Mouse (Mus musculus) lung, embryonic 14.5 days (tissue): ENCODE results near the gene Nsun7. TPM values are rescaled to one million over a fixed set of nuclear protein-coding genes. Genes with fewer than 3 reads are reported as not detected.

Experiments
- ATAC-seq: fragments of 200-750 bp; cut with Nextera tagmentation; 2 replicates; pipeline ENCODE4 v1.8.0; 2017; ENCODE audit warnings: mild to moderate bottlenecking, moderate TSS enrichment, moderate library complexity; ENCODE audit not compliant: insufficient read depth
- DNase-seq: peaks from one replicate; pipeline ENCODE4 v3.0.0-alpha.2; 2015
- H3K27ac ChIP-seq: fragments of 300-500 bp; sonication (generic); 2 replicates; pipeline ENCODE4 v1.5.1; 2014; ENCODE audit warnings: low read depth, mild to moderate bottlenecking, moderate library complexity
- H3K27me3 ChIP-seq: fragments of 300-500 bp; sonication (generic); 2 replicates; pipeline ENCODE4 v1.6.1; 2014; ENCODE audit warnings: low read length, control low read depth; ENCODE audit not compliant: insufficient read depth
- H3K36me3 ChIP-seq: fragments of 300-500 bp; sonication (generic); 2 replicates; pipeline ENCODE4 v1.6.1; 2014; ENCODE audit warnings: control low read depth; ENCODE audit not compliant: insufficient read depth
- H3K4me1 ChIP-seq: fragments of 300-500 bp; sonication (generic); 2 replicates; pipeline ENCODE4 v1.6.1; 2014; ENCODE audit warnings: antibody characterized with exemption, control low read depth; ENCODE audit not compliant: insufficient read depth
- H3K4me2 ChIP-seq: fragments of 300-500 bp; sonication (generic); 2 replicates; pipeline ENCODE4 v1.6.1; 2014; ENCODE audit warnings: mild to moderate bottlenecking
- H3K4me3 ChIP-seq: fragments of 300-500 bp; sonication (generic); 2 replicates; pipeline ENCODE4 v1.5.1; 2014; ENCODE audit warnings: low read depth, low read length
- H3K9ac ChIP-seq: fragments of 300-500 bp; sonication (generic); 2 replicates; pipeline ENCODE4 v1.6.1; 2014
- H3K9me3 ChIP-seq: fragments of 300-500 bp; sonication (generic); 2 replicates; pipeline ENCODE4 v1.6.1; 2016; ENCODE audit warnings: low read depth, low read length, control low read depth
- CTCF ChIP-seq: IDR thresholded peaks from 2 replicates; pipeline ENCODE4 v1.5.1; 2016; ENCODE audit warnings: antibody characterized with exemption, low read depth
- WGBS: fragments of 180-500 bp; shearing (Covaris S2); extraction: QIAGEN DNeasy Blood & Tissue Kit; methylation state at CpG from one replicate; pipeline ENCODE4 v1.1.7; 2014; 5-methylcytosine and 5-hydroxymethylcytosine counted together
- polyA plus RNA-seq: library from polyadenylated mRNA; unstranded; fragments of >200 nt; fragmentation: Nextera tagmentation; extraction: Ambion mirVana; gene quantifications from 2 replicates; pipeline ENCODE4 v1.2.1, GENCODE M21; 2014

The Nsun7 gene
- polyA plus RNA-seq, 1 experiment from 2014 or later, result 1.4 TPM

DNA sequence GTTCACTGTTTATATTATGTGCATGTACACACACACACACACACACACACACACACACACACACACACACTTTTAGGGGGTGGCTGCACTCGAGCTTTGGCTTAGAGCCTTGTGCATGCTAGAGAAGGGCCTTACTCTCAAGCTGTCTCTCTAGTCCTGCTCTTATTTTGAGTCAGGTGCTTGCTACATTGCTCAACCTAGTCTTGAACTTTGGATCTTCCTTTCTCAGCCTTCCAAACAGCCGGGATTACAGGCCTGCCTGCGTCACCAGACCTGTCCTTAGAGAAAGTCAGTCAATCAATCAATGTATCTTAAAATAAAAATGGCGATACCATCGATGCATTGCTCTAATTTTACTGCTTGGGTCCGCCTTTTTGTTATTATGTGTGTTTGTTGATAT, 71.1 kb downstream of the Nsun7 start:
- no peak for TF ChIP-seq CTCF
- Histone ChIP-seq H3K9me3 (no peaks in the 10 kb centered on the region), H3K4me2 (no peak overlapping the region), H3K9ac (no peak overlapping the region), H3K4me3 (no peak overlapping the region), H3K27me3 (no peaks in the 10 kb centered on the region), H3K4me1 (no peaks in the 10 kb centered on the region), H3K36me3 (no peaks in the 10 kb centered on the region), H3K27ac (no peak overlapping the region)
- DNase-seq (no peak), ATAC-seq (no peak)
- WGBS, result 82% methylated on average over 6 of the region's 6 CpGs

DNA sequence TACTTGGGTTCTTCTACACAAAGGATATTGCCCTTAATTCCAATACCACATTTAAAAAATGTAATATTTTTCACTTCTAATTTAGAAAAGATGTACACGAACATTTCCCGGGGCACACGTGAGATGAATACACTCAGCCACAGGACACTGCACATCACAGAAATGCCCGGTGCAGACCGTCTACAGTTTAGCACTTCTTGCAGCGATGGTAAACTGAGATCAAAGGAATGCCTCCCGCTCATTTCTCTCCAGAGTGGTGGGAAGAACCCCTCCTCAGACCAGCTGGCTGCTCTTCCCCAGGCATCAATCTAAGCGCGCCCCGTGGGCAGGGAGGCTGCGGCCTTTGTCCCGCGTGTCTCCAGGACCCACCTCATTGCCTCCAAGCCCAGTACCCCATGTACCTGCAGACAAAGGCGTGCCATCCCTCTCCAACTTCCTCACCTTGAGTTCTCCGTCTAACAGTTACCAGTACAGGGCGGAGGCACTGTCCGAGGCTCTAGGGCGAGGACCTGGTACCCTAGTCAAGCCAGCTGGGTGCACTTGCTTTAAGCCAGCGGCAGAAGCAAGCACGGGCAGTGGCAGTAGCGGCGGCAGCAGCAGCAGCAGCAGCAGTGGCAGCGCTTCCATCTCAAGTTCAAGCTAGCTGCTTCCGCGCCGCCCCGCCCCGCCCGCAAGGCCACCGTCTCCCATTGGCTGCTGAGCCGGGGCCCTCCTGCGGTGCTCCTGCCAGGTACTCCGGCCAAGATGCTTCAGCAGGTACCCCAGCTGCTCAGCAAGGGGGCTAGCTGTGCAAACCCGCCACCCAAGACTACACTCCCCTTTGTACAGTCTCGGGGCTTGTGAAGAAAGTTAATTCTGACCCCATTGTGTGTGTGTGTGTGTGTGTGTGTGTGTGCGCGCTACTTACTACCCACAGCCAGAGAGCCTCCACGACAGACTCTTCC, 77.6 kb downstream of the Nsun7 start:
- no peaks in the 10 kb centered on the region for H3K27me3 ChIP-seq
- H3K4me1 ChIP-seq, result peaks cover 9% of the 10 kb centered on the region; the same call in 1 of the 2 replicates
- DNase-seq (peak; percentile 70), ATAC-seq (peak; percentile 90)
- TF ChIP-seq CTCF, result no peak
- peak overlapping the region; percentile 37 for H3K4me3 ChIP-seq
- no peaks in the 10 kb centered on the region for H3K36me3 ChIP-seq
- no peaks in the 10 kb centered on the region for H3K9me3 ChIP-seq
- no peak overlapping the region for H3K27ac ChIP-seq
- H3K4me2 ChIP-seq, result peak overlapping the region; percentile 77
- 3% methylated on average over 38 of the region's 38 CpGs for WGBS
- H3K9ac ChIP-seq, result peak overlapping the region; percentile 42

DNA sequence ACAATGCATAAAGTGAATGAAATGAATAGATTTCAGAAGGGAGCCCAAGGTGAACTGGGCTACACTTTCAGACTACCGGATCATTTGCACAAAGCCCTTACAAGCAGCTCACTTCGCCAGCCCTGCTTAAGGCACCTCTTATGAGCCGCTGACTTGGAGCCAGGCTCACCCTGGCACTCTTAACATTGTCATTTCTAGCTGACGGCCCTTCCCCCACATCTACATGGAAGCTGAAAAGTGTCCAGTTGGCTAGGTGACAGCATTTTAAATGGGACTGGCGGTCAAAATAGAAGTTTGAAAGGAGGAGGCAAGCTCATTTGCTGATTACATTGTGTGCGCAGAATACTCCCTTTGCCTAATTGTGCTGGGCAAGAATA, 78.3 kb downstream of the Nsun7 start:
- peak overlapping the region; percentile 37 for H3K4me3 ChIP-seq
- DNase-seq (peak; percentile 70), ATAC-seq (peak; percentile 67)
- TF ChIP-seq CTCF, result no peak
- no peaks in the 10 kb centered on the region for H3K36me3 ChIP-seq
- 22% methylated on average over 6 of the region's 6 CpGs for WGBS
- H3K27ac ChIP-seq, result no peak overlapping the region
- no peak overlapping the region for H3K9ac ChIP-seq
- H3K4me1 ChIP-seq, result peaks cover 9% of the 10 kb centered on the region; the same call in 1 of the 2 replicates
- H3K9me3 ChIP-seq, result no peaks in the 10 kb centered on the region
- H3K27me3 ChIP-seq, result no peaks in the 10 kb centered on the region
- H3K4me2 ChIP-seq, result peak overlapping the region; percentile 77

DNA sequence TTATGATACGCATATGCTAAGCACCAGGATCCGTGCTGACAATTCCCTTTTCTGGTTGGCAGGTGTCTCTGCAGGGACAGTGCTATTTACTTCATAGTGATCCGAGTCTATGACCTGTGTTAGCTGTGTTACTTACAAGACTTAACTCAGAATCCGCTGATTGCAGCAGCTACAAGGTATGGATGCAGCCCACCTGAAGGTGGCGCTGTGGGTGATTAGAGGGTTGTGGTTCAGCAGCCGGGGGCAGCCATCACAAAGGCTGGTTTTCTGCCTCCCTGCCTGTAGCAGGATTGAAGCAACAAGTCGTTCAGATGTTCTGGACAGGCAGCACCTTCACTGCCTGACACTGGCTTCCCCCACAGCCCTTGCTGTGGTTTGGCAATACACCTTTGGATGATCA, 78.9 kb downstream of the Nsun7 start:
- H3K9ac ChIP-seq, result no peak overlapping the region
- ATAC-seq (no peak), DNase-seq (peak; percentile 55)
- 36% methylated on average over 7 of the region's 7 CpGs for WGBS
- no peak overlapping the region for H3K4me3 ChIP-seq
- no peak overlapping the region for H3K4me2 ChIP-seq
- no peaks in the 10 kb centered on the region for H3K36me3 ChIP-seq
- H3K27ac ChIP-seq, result no peak overlapping the region
- H3K9me3 ChIP-seq, result no peaks in the 10 kb centered on the region
- H3K4me1 ChIP-seq, result peaks cover 9% of the 10 kb centered on the region; the same call in 1 of the 2 replicates
- peak; percentile 55 for TF ChIP-seq CTCF
- H3K27me3 ChIP-seq, result no peaks in the 10 kb centered on the region

DNA sequence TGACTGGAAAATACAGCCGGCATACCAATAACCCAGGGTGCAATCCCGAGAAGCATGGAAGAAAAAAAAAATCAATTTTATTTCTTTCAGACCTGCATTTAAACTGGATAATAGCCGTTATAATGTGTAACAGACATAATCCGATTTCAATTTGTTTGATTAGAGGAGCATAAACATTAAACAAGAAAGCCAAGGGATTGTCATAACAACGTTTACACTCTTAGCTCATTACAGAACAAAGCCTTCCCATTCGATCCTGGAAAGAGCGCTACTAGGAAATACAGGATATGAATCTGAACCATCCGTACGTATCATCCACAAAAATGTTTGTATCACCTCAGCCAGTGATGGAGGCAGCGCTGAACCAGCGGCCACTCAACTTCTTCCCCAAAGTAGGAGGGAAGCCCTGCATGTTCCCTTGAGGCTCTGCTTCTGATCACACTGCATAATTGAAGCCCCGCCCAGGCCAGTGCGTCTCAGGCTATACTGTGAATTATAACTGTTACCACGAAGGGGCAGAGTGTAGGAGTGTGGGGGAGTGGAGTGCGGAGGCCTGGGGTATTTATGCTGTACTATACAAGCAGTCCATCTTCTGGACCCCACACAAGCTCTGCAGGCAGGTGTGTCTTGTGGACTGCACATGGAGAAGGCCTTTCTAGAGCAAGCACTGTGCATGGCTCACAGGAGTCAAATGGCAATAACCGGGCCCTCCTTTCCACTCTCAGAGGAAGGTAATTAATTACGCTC, 80.8 kb downstream of the Nsun7 start:
- peaks cover 9% of the 10 kb centered on the region; the same call in 1 of the 2 replicates for H3K4me1 ChIP-seq
- no peak overlapping the region for H3K4me3 ChIP-seq
- TF ChIP-seq CTCF, result no peak
- ATAC-seq (no peak), DNase-seq (no peak)
- H3K9me3 ChIP-seq, result no peaks in the 10 kb centered on the region
- H3K27ac ChIP-seq, result no peak overlapping the region
- H3K4me2 ChIP-seq, result no peak overlapping the region
- no peaks in the 10 kb centered on the region for H3K27me3 ChIP-seq
- 71% methylated on average over 17 of the region's 17 CpGs for WGBS
- no peaks in the 10 kb centered on the region for H3K36me3 ChIP-seq
- H3K9ac ChIP-seq, result no peak overlapping the region

DNA sequence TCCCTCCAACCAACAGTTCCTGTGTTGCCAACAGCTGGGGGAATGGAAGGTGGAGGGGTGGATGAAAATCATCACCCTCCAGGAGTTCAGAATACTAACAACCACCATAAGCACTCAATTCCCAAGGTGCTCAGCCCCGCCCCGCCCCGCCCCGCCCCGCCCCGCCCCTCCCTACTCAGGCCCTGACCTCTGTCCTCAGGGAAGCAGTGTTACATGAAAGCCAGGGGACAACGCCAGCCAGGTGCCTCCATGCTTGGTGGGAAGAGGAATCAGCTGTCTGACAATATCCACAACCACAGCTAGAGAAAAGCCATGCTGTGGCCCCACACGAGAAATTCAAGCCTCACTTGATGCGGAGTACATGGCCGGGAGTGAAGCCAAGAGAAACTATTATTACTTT, 82.2 kb downstream of the Nsun7 start:
- DNase-seq, result no peak
- Histone ChIP-seq H3K4me2 (no peak overlapping the region), H3K36me3 (no peaks in the 10 kb centered on the region), H3K9ac (no peak overlapping the region), H3K9me3 (no peaks in the 10 kb centered on the region), H3K4me3 (no peak overlapping the region), H3K27me3 (no peaks in the 10 kb centered on the region), H3K4me1 (peaks cover 9% of the 10 kb centered on the region; the same call in 1 of the 2 replicates), H3K27ac (no peak overlapping the region)
- TF ChIP-seq CTCF, result no peak
- 43% methylated on average over 10 of the region's 10 CpGs for WGBS
- no peak for ATAC-seq

DNA sequence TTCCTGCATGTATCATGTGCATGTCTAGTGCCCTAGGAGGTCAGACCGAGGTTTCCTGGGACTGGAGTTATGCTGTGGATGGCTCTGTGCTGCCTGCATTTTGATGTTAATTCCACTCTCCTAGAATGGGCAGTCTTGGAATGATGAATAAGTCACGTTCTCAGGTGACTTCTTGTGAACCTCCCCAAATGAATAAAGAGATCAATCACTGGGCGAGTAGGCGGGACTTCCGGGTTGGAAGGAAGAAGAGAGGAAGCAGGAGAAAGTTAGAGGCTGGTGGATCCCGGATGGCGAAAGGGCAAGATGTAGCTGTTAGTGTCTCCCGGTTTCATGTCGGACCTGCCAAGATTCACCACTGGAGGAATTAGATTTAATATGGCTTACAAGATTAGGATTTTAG, 82.6 kb downstream of the Nsun7 start:
- H3K27ac ChIP-seq, result no peak overlapping the region
- H3K4me3 ChIP-seq, result no peak overlapping the region
- ATAC-seq (no peak), DNase-seq (no peak)
- no peaks in the 10 kb centered on the region for H3K36me3 ChIP-seq
- H3K9ac ChIP-seq, result no peak overlapping the region
- 67% methylated on average over 9 of the region's 9 CpGs for WGBS
- no peak overlapping the region for H3K4me2 ChIP-seq
- no peaks in the 10 kb centered on the region for H3K27me3 ChIP-seq
- peaks cover 8% of the 10 kb centered on the region; the same call in 1 of the 2 replicates for H3K4me1 ChIP-seq
- no peak for TF ChIP-seq CTCF
- no peaks in the 10 kb centered on the region for H3K9me3 ChIP-seq
